Mouse (Mus musculus) right cerebral cortex, postnatal 25 days (tissue): Measurements from ENCODE around the gene Rhoc.

Experiments used
- DNase-seq: peaks from one replicate; pipeline ENCODE4 v3.0.0; 2022

Gene Rhoc

DNA sequence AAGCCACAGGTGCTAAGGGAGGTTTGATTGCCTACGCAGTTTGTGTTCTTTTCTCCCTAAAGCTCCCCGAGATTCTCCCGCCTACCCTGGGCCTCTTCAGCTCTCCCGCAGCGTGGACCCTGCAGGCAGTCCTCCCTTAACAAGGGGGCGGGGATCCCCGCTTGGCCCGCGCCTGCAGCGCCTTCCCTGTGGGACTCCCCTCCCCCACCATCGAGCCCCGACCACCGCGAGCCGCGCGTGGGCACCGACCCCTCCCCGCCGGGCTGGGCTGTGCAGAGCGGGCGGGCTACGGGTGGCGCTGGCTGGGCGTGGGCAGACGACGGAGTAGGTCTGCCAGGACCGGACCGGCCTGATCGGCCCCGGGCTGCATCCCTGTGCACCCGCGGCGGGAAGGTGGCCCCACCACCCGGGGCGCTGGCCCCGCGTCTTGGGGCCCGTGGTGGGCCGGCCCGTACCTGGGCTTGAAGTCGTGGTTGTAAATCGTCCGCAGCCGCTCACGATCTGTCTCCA is 29.4 kb downstream of the Rhoc start:
- peak; percentile 44 for DNase-seq

DNA sequence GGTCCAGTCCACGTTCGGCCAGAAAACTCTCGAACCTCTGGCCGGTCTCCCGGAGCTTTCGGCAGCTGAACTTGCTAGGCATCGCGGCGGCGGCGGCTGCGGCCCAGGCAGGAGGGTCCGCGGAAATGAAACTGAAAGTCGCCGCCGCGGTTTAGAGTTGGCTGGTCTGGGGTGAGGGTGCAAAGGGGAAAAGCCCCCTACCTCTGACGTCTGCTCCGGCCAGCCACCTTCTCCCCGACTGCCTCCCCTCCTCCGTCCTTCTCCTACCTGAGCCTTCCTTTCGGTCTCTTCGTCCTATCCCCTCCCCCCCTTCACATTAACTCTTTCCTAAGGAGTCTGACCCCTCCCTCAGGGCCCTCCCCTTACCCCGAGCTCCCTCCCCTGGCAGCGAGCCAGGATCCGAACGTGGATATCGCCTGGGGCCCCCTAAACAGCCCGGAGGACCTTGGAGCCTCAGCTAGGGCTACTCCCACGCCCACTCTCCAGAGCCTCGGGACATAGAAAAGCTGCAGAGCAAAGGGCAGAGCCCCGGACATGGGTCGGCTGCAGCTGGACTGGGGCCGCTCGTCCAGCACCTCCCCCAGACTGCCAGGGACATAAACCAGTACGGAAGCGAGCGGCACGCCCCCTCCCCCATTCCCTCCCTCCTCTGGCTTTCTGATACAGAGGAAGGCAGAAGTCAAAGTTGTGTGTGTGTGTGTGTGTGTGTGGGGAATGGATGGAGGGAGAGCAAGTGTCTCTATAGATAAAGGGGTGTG is 30.0 kb downstream of the Rhoc start, which contains the start of gene Mov10:
Gene Mov10, minus strand, starts transcription at position 573 of the 758 bp plus-strand sequence.
- DNase-seq: peak; percentile 36

DNA sequence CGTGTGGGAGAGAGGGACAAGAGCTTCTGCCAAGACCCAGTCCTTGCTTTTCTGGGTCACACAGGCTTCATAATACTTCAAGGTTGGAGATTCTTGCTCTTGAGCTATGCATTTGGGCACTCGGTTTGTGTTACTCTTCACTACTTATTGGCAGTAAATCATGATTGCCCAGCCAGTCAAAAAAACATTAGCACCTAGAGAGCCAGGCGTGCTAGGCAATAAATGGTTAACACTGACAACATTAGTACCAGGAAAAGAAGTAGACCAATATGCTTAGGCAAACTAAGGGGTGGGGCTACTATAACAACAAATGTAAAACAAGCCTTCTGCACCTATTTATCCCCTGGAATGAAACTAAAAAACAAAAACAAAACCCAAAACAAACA is 30.6 kb downstream of the Rhoc start:
- DNase-seq: no peak

DNA sequence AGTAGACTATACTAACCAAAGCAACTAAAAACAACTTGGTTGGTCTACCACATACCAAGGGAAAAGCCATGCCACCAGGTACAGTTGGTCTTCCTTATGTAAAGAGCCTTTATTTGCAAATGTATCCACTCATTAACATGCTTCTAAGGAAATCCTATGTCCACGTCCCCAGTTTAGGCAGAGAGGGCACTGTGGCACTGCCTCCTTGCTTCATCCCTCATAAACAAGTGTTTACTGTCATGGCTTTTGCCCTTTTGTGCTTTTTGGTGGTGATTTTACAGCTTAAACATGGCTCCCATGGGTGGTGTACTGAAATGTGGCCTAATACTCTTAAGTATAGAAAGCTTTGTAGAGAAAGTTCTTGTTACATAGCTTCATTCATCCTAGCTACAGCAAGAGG is 32.3 kb downstream of the Rhoc start:
- no peak for DNase-seq

DNA sequence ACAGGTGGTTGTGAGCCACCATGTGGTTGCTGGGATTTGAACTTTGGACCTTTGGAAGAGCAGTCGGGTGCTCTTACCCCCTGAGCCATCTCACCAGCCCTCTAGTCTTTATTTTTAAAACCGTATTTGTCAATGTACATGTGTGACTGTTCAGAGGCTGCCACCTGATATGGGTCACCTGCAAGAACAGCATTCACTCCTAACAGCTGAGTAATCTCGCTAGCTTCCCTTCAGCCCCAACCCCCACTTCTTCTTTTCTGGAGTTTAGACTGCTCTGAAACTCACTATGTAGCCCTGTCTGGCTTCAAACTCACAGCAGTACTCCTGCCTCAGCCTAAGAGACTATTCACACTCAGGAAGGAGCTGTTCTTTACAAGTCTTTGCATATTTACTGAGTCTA is 34.2 kb downstream of the Rhoc start:
- DNase-seq: no peak

DNA sequence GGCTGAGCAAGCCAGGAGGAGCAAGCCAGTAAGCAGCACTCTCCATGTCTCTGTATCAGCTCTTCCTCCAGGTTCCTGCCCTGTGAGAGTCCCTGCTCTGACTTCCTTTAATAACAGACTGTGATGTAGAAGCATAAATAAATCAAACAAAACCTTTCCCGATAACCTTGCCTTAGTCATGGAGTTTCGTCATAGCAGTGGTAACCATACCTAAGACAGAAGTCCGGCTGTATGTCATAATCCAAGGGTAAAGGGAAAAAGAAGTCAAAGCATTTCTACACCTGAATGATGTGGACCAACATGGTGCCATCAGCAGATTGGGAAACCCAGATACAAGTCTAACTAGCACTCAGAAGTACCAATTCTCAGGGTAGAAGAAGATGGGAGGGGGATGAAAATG is 47.6 kb downstream of the Rhoc start:
- no peak for DNase-seq

DNA sequence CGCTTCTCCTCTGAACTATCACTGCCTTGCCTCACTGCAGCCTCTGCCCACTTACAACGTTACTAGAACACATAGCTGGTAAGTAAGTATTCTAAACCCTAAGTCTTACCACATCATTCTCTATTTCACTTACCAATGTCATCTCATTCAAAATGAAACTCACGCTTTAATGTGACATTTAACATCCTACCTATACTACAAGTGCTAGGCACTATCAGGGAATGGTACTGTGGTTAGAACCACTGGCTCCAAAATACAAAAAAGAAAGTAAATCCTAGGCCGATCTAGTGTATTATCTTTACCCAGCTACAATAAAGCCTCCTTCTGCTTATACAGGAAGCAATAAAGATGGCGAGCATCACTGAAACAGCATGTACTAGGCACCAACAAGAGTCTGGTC is 52.9 kb downstream of the Rhoc start:
- DNase-seq: no peak
